Mouse (Mus musculus): ENCODE measurements around the gene Hmga1. TPM values are rescaled to one million over a fixed set of nuclear protein-coding genes. Genes with fewer than 3 reads are reported as not detected.

Gene Hmga1
- polyA plus RNA-seq, 1 experiment from 2014 or later: 129 TPM

DNA sequence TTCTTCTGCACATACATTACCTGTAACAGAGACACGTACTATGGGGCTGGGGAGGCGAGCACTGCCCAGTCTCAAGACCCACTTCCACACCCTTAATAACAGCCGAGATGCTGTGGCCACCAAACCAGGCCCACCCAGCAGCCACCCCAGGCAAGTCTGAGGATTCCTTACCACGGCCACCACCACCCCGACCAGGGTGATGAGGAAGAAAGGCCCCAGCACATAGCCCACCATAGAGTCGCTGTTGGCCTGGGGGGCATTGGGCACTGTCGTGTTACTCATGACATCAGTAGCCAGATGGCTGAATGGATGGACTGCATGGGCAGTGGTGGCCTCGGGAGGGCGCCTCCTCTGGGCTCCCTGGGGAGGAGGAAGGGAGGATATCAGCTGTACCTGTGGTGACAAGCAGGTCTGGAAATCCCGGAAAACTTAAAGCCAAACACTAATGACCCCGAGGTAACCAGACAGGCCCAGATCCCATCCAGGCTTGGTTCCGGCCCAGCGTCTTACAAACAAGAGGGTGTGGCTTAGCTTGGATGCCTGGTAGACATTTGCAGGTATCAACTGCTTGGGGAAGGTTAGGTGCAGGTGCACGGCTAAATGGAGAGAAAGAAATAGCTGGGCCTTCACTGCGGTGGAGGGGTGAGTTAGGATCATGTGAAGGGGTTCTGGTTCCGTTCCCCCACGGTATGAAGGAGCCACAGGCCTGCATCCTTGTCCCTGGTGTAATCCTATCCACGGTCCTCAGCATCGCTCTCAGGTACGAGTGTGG, 8.3 kb downstream of the Hmga1 start:
- peak overlapping the region; percentile 79 for H3K9ac ChIP-seq (replicated peaks)
- H3K27me3 ChIP-seq (replicated peaks): no peaks in the 10 kb centered on the region
- H3K27ac ChIP-seq (replicated peaks): peak overlapping the region; percentile 80
- WGBS: 11% methylated on average over 19 of the region's 20 CpGs
- peak overlapping the region; percentile 79 for H3K4me3 ChIP-seq (replicated peaks)
- no peaks in the 10 kb centered on the region for H3K9me3 ChIP-seq (replicated peaks)
- ATAC-seq (ENCODE audit: low FRiP score): no peak
- H3K4me2 ChIP-seq: peak overlapping the region; percentile 88
- peaks cover 8% of the 10 kb centered on the region; the same call in 1 of the 2 replicates for H3K36me3 ChIP-seq
- peaks cover 43% of the 10 kb centered on the region for H3K4me1 ChIP-seq

DNA sequence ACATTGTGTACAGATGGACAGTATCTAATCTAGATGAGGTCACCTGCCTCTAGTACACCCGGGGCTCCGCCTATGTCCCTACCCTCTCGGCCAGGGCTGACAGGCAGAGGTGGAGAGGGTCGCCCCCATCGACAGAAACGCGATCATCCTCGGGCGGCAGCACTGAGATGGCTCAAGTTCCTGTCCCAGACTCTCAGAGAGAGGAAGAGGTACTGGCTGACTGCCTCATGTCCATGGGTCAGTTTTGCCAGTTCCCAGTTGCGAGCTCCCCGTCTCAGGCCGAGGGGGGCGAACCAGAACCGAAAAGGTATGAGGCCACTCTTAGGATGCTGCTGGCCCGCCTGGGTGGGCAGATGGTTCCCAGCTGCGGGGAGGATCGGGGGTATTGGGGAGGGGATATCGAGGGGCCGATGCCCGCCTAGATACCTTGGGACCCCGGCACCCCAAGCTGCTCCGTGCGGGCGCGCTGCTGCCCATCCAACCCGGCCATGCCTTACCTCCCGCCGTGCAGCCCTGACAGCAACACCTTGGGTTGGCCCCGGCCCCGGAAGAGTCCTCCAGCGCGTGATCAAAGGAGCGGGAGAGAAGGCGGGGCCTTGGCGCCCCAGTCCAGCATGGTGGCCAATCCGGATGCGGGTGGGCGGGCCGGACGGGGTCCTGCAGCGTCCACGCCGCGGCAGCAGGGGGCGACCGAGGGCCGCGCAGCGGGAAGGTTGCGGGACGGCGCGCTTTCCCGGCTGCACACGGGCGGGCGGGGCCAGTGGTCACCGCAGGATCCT, 9.1 kb downstream of the Hmga1 start, which contains the start of gene AI413582:
Gene AI413582 (minus strand): TSS at position 594 of the 779 bp plus-strand sequence.
- Histone ChIP-seq H3K9ac (replicated peaks) (peak within 1 kb of the TSS; percentile 79), H3K4me3 (replicated peaks) (peak within 1 kb of the TSS; percentile 79), H3K27me3 (replicated peaks) (no peaks in the 10 kb centered on the region), H3K9me3 (replicated peaks) (no peaks in the 10 kb centered on the region), H3K36me3 (peaks cover 8% of the 10 kb centered on the region; the same call in 1 of the 2 replicates), H3K4me1 (peaks cover 41% of the 10 kb centered on the region), H3K27ac (replicated peaks) (peak within 1 kb of the TSS; percentile 80), H3K4me2 (peak within 1 kb of the TSS; percentile 88)
- WGBS: under 1% methylated on average over 58 of the region's 58 CpGs
- peak; percentile 95 for ATAC-seq (ENCODE audit: low FRiP score)

DNA sequence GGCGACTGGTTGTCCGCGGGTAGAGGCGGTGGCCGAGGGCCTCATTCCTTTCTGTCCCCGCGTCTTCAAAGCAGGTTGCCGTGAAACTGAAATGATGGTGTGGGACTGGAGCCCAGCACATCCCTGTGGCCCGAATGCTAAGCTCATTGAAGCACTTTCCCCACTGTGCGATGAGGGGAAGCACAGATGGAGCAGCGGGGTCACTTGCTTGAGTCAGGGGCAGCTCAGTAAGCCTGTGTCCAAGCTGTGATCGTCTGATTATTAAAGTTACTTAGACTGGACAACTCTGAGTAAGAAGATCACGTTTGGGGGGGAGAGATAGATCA, 9.6 kb downstream of the Hmga1 start:
- WGBS: under 1% methylated on average over 13 of the region's 13 CpGs
- H3K4me1 ChIP-seq: peaks cover 41% of the 10 kb centered on the region
- peak overlapping the region; percentile 79 for H3K4me3 ChIP-seq (replicated peaks)
- H3K36me3 ChIP-seq: peaks cover 8% of the 10 kb centered on the region; the same call in 1 of the 2 replicates
- no peaks in the 10 kb centered on the region for H3K27me3 ChIP-seq (replicated peaks)
- H3K9ac ChIP-seq (replicated peaks): peak overlapping the region; percentile 79
- no peaks in the 10 kb centered on the region for H3K9me3 ChIP-seq (replicated peaks)
- peak overlapping the region; percentile 88 for H3K4me2 ChIP-seq
- ATAC-seq (ENCODE audit: low FRiP score): peak; percentile 42
- peak overlapping the region; percentile 78 for H3K27ac ChIP-seq (replicated peaks)

DNA sequence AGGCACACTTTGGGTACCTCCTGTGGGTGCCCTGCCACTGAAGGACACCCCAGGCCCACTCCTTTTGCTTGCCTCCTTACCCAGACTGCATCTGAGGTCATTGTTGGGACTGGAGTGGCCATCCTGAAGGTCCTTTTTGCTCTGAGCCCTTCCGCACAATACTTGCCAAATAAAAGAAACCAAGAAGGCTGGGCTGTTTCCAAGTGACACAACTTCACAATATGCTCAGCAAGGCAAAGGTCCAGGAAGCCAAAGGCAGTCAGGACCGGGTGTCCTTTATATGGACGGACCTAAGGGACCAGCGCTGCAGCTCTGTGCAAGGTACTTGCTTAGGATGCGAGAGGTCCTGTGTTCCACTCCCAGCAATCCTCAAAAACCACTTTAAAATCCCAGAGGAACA, 11.9 kb downstream of the Hmga1 start:
- H3K9me3 ChIP-seq (replicated peaks): no peaks in the 10 kb centered on the region
- H3K9ac ChIP-seq (replicated peaks): no peak overlapping the region
- H3K27ac ChIP-seq (replicated peaks): no peak overlapping the region
- WGBS: 87% methylated on average over 5 of the region's 5 CpGs
- no peaks in the 10 kb centered on the region for H3K27me3 ChIP-seq (replicated peaks)
- no peak overlapping the region for H3K4me3 ChIP-seq (replicated peaks)
- peaks cover 33% of the 10 kb centered on the region for H3K4me1 ChIP-seq
- H3K36me3 ChIP-seq: no peaks in the 10 kb centered on the region
- no peak for ATAC-seq (ENCODE audit: low FRiP score)
- H3K4me2 ChIP-seq: no peak overlapping the region

DNA sequence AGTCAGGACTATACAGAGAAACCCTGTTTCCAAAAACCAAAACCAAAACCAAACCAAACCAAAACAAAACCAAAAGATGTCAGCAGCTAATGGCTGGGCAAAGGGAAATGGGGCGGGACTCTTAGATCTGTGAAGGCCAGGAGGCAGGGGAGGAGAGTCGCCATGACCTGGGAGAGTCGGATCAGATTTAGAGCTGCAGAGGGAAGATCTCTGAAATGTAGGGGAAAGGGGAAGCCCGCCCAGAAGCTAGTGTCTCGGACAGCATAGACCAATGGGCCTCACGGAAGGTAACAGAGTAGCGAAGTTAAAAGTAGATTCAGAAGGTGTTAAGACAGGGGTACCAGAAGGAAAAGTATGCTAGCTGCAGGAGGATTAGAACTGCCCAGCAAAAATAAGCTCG, 15.0 kb downstream of the Hmga1 start:
- ATAC-seq (ENCODE audit: low FRiP score): no peak

GRCm38 (mm10) chr17:27573772-27574320, 17.5 kb downstream of the Hmga1 start:
- Histone ChIP-seq H3K9me3 (replicated peaks) (no peaks in the 10 kb centered on the region), H3K4me1 (peaks cover 20% of the 10 kb centered on the region), H3K4me3 (replicated peaks) (no peak overlapping the region), H3K9ac (replicated peaks) (no peak overlapping the region), H3K4me2 (no peak overlapping the region), H3K27me3 (replicated peaks) (no peaks in the 10 kb centered on the region), H3K36me3 (peaks cover 21% of the 10 kb centered on the region), H3K27ac (replicated peaks) (no peak overlapping the region)
- 87% methylated on average over 10 of the region's 10 CpGs for WGBS
- ATAC-seq (ENCODE audit: low FRiP score): no peak

More for the DNA sequence above, 15.0 kb downstream of the Hmga1 start:
- no peak overlapping the region for H3K4me3 ChIP-seq (replicated peaks)
- H3K36me3 ChIP-seq: peaks cover 9% of the 10 kb centered on the region; the same call in 1 of the 2 replicates
- WGBS: 83% methylated on average over 8 of the region's 8 CpGs
- no peak overlapping the region; the same call in 1 of the 2 replicates for H3K9ac ChIP-seq (replicated peaks)
- peaks cover 21% of the 10 kb centered on the region for H3K4me1 ChIP-seq
- H3K4me2 ChIP-seq: no peak overlapping the region
- H3K9me3 ChIP-seq (replicated peaks): no peaks in the 10 kb centered on the region
- no peak overlapping the region for H3K27ac ChIP-seq (replicated peaks)
- no peaks in the 10 kb centered on the region for H3K27me3 ChIP-seq (replicated peaks)

DNA sequence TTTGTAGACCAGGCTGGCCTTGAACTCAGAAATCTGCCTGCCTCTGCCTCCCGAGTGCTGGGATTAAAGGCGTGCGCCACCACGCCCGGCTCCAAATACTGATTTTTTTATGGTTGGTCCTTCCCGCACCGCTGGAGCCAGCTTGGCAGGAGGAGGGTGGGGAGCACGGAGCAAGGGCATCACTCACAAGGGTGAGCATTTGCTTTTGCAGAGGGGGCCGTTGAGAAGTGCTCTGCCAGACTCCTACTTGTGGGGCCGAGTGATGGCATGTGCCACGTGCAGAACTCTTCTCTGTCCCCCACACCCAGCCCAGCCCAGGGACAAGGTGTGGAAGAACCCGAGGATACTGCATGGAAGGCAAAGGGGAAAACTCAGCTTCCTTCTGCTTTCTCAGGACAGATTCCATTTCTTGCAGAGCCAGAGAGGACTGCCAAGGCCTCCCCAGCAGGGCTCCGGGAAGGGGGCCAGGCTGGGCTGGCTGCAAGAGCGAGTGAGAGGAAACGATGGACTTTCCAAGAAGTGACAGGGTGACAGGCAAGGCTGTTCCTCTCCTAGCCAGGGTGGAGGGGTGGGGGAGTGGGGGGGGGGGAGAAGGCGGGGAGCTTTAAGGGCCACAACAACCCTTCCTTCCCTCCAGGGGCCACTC, 18.3 kb downstream of the Hmga1 start:
- no peak for ATAC-seq (ENCODE audit: low FRiP score)
- H3K4me3 ChIP-seq (replicated peaks): no peak overlapping the region
- peaks cover 28% of the 10 kb centered on the region for H3K36me3 ChIP-seq
- 89% methylated on average over 16 of the region's 16 CpGs for whole genome bisulfite sequencing
- no peaks in the 10 kb centered on the region for H3K9me3 ChIP-seq (replicated peaks)
- H3K4me1 ChIP-seq: peaks cover 22% of the 10 kb centered on the region
- no peak overlapping the region for H3K4me2 ChIP-seq
- no peaks in the 10 kb centered on the region for H3K27me3 ChIP-seq (replicated peaks)
- H3K9ac ChIP-seq (replicated peaks): no peak overlapping the region
- H3K27ac ChIP-seq (replicated peaks): peak overlapping the region; percentile 45

DNA sequence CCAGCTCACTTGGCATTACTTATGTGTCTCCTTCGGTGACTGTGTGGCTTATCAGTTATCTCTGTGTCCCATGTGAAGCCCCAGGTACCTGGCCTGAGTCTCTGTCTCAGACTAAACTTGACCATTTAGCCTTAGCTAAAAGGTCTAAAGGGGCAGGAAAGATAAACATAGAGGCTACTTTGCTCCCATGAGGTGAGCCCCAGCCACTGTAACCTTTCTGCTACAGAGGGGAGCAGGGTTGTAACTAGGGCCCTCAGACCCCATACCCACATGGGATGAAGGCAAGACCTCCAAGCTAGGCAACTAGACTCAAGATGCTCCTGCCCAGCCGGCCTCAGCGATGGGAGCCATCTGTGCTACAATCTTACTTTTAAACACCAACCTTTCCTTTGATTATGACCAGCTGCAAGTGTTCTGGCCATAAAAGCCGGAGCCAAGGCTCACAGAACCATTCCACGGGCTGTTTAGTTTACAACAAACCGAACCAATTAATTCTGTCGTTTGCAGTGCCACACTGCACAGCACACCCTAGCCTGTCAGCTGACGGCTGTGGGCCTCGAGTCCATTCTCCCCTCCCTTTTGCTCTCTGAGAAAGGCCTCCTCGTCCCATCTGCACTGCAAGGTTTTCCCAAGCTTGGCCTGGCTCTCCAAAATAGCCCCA, 18.9 kb downstream of the Hmga1 start:
- Histone ChIP-seq H3K4me1 (peaks cover 23% of the 10 kb centered on the region), H3K4me2 (no peak overlapping the region), H3K4me3 (replicated peaks) (no peak overlapping the region), H3K27me3 (replicated peaks) (no peaks in the 10 kb centered on the region), H3K9me3 (replicated peaks) (no peaks in the 10 kb centered on the region), H3K9ac (replicated peaks) (no peak overlapping the region), H3K36me3 (peaks cover 34% of the 10 kb centered on the region), H3K27ac (replicated peaks) (peak overlapping the region; percentile 45)
- ATAC-seq (ENCODE audit: low FRiP score): no peak
- WGBS: 46% methylated on average over 10 of the region's 10 CpGs

DNA sequence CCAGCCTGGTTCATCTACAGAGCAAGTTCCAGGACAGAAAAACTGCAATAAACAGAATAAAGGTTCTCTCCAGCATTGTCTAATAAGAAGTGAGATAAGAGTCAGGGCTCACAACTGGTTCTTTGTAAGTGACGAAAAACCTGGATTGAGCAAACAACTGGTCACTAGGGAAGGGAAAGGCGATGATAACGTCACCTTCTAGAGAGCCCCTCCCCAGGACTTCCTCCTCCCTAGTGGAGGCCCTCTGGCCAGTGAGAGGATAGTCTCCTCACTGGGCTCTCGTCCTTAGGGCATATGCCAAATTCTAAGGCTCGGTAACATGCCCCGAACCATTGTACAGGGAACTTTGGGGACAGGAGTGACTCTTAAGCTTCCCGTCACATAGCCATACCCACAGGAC, 19.8 kb downstream of the Hmga1 start:
- Histone ChIP-seq H3K4me1 (peaks cover 23% of the 10 kb centered on the region), H3K9me3 (replicated peaks) (no peaks in the 10 kb centered on the region), H3K4me2 (no peak overlapping the region), H3K27ac (replicated peaks) (peak overlapping the region; percentile 45; the same call in 1 of the 2 replicates), H3K27me3 (replicated peaks) (no peaks in the 10 kb centered on the region), H3K4me3 (replicated peaks) (no peak overlapping the region), H3K9ac (replicated peaks) (no peak overlapping the region), H3K36me3 (peaks cover 42% of the 10 kb centered on the region)
- ATAC-seq (ENCODE audit: low FRiP score): no peak
- WGBS: 87% methylated on average over 7 of the region's 7 CpGs

DNA sequence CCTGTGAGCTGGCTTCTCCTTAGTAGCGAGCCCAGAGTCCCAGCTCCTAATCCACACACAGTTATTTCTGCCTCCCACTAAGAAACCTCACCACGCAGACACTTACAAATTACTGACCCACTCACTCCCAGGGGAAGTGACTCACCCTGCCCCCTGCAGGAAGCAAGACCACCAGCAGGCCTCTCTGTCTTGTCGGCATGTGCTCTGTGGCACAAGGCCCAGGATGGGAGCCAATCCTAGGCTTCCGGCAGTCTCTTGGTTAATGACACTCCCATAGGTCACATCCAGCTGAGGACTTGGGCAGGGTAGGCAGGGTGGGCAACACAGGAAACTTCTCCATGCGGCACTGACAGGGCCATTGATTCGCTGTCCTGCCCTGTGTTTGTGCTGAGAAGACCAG, 21.2 kb downstream of the Hmga1 start:
- H3K27ac ChIP-seq (replicated peaks): 0 out of 2 replicates have a peak overlapping the region, but pooled peaks have one; percentile 33
- H3K9me3 ChIP-seq (replicated peaks): no peaks in the 10 kb centered on the region
- no peak overlapping the region for H3K4me3 ChIP-seq (replicated peaks)
- peaks cover 52% of the 10 kb centered on the region for H3K36me3 ChIP-seq
- H3K27me3 ChIP-seq (replicated peaks): no peaks in the 10 kb centered on the region
- H3K9ac ChIP-seq (replicated peaks): no peak overlapping the region
- 62% methylated on average over 6 of the region's 6 CpGs for WGBS
- 0 out of 2 replicates have a peak, but pooled peaks have one; percentile 29 for ATAC-seq (ENCODE audit: low FRiP score)
- H3K4me1 ChIP-seq: peaks cover 23% of the 10 kb centered on the region
- no peak overlapping the region for H3K4me2 ChIP-seq

DNA sequence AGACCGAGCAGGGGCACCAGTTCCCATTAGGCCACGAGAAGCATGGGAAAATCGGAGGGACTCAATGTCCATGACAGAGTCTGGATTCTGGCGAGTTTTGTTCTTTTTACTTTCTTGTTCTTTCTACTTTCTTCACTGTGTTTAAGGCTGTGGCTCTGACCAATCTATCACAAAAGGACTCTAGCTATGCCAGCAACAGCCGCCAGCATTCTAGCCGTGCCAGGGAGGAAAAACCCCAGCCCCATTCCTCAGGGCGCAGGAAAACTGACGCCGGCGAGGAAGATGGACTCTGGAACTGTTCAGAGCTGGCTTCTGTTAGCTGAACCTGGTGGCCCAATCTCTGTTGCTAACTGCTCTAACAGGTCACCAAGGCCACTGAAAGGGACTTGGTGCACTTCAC, 22.2 kb downstream of the Hmga1 start:
- H3K9ac ChIP-seq (replicated peaks): no peak overlapping the region
- no peaks in the 10 kb centered on the region for H3K27me3 ChIP-seq (replicated peaks)
- H3K9me3 ChIP-seq (replicated peaks): no peaks in the 10 kb centered on the region
- H3K27ac ChIP-seq (replicated peaks): peak overlapping the region; percentile 64
- no peak for ATAC-seq (ENCODE audit: low FRiP score)
- no peak overlapping the region for H3K4me2 ChIP-seq
- no peak overlapping the region for H3K4me3 ChIP-seq (replicated peaks)
- H3K4me1 ChIP-seq: peaks cover 23% of the 10 kb centered on the region
- 83% methylated on average over 10 of the region's 10 CpGs for WGBS
- H3K36me3 ChIP-seq: peaks cover 62% of the 10 kb centered on the region
